Mouse (Mus musculus): ENCODE results near the gene Wdr17.

- TF ChIP-seq CTCF (conservative IDR thresholded peaks at IDR 0.05; ENCODE audit: low read length) (no peak), POU5F1 (IDR thresholded peaks at IDR 0.05; ENCODE audit: borderline replicate concordance, low read length) (no peak)
These were observed 12.5 kb upstream of the Wdr17 start for GRCm38 (mm10) chr8:54899444-54899843.
